Mouse (Mus musculus) heart, postnatal 0 days (tissue): ENCODE data around the gene Wt1.
A peak's percentile ranks its signal among the peaks of the same experiment; 100 is the strongest.

ENCODE experiments used
- CTCF ChIP-seq: IDR thresholded peaks from 2 replicates; pipeline ENCODE4 v1.5.1; 2016; ENCODE audit warnings: antibody characterized with exemption, control low read depth, low read depth
- EP300 ChIP-seq: IDR thresholded peaks from 2 replicates; pipeline ENCODE4 v1.6.1; 2016; ENCODE audit warnings: antibody characterized with exemption, low read depth

DNA sequence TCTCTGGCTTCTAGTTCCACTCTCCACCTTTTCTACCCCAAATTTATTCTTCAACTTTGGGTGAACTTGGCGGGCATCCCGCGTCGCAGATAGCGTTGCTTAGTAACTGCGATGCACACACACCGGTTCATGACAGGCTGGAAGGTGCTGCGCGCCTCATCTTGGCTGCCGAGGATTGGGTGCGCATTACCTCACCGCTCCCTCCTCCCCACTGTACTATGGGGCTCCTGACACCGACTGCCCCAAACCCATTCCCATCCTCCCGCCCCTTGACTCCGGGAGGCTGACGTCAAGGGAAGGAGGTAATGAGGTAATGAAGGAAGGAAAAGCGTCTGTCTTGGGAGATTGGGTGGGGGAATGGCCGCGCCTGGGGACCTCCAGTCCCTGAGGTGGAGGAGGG is 8.0 kb downstream of the Wt1 start:
- TF ChIP-seq CTCF = no peak
- peak; percentile 38; the same call in 1 of the 2 replicates for TF ChIP-seq EP300
